Mouse (Mus musculus): ENCODE measurements around the gene Max. TPM values are rescaled to one million over a fixed set of nuclear protein-coding genes. Genes with fewer than 3 reads are reported as not detected.

Gene Max
- polyA plus RNA-seq, 1 experiment from 2014 or later: 17.3 TPM

DNA sequence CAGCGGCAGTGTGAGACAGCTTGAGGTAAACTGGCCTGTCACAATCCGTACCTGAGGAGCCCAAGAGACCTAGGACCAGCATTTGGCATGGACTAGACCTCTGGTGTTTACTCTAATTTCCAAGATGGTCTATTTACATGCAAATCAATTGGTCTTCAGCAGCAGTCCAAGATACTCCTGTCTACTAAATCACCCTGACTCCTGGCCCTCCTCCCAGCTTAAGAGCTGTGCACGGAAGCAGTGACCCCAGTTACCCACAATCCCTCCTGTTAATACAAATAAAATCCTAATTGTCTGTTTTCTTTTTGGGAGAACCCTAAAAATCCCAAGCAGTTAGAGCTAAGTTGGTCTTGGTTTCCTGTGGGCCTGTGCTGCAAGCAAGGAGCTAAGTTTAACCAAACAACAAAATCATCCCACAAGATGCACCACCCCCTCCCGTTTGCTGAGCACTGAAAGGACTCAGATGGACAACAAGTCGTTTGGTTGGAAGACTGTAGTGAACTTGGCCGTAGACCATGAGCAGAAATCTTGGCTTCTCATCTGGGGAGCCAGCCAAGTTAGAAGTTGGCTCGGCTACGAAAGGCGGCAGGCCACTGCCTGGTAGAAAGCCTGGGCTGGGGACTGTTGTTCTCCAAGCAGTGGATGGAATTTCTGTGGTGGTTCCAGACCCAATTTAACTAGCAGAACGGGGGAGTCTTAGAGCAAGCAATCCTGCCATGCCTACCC lies 7.1 kb downstream of the Max start:
- peaks cover 46% of the 10 kb centered on the region for H3K36me3 ChIP-seq
- H3K9me3 ChIP-seq (replicated peaks): no peaks in the 10 kb centered on the region
- no peaks in the 10 kb centered on the region for H3K27me3 ChIP-seq
- H3K4me2 ChIP-seq (replicated peaks): no peak overlapping the region
- peaks cover 25% of the 10 kb centered on the region for H3K4me1 ChIP-seq
- H3K4me3 ChIP-seq (replicated peaks): no peak overlapping the region
- WGBS: 55% methylated on average over 10 of the region's 10 CpGs
- ATAC-seq (ENCODE audit: insufficient number of reproducible peaks, low FRiP score, low TSS enrichment, low read depth): peak; percentile 77
- H3K27ac ChIP-seq (replicated peaks): peak overlapping the region; percentile 82
- no peak overlapping the region for H3K9ac ChIP-seq

DNA sequence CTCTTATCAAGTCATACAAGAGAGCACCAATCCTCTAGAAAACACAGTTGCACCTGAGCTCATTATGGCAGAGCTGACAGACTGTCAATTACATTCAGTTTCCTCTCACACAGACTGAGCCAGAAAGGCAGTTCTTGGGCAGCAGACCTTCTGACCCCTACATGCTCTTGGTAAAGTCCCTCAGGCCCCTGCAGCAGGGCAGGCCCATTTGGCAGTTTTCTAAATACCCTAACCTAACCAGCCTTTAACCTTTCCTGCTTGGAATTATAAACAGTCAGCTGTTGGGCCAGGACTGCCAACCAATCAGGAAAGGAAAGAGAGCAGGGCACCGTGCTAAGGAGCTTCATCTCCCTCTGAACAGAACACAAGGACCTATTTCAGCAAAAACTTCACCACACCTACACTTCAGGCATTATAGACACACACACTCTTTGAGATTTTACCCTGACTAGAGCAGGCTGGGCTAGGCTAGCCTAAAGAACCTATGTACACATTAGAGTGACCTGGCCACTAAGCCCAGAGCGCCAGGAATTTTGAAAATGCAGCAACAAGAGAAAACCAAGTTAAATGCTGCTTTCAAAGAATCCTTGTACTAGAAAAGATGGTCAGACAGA lies 8.1 kb downstream of the Max start:
- WGBS: 73% methylated on average over 2 of the region's 2 CpGs
- Histone ChIP-seq H3K27ac (replicated peaks) (no peak overlapping the region), H3K4me1 (peaks cover 25% of the 10 kb centered on the region), H3K9me3 (replicated peaks) (no peaks in the 10 kb centered on the region), H3K4me2 (replicated peaks) (no peak overlapping the region), H3K27me3 (no peaks in the 10 kb centered on the region), H3K9ac (no peak overlapping the region), H3K4me3 (replicated peaks) (no peak overlapping the region), H3K36me3 (peaks cover 51% of the 10 kb centered on the region)
- no peak for ATAC-seq (ENCODE audit: insufficient number of reproducible peaks, low FRiP score, low TSS enrichment, low read depth)

DNA sequence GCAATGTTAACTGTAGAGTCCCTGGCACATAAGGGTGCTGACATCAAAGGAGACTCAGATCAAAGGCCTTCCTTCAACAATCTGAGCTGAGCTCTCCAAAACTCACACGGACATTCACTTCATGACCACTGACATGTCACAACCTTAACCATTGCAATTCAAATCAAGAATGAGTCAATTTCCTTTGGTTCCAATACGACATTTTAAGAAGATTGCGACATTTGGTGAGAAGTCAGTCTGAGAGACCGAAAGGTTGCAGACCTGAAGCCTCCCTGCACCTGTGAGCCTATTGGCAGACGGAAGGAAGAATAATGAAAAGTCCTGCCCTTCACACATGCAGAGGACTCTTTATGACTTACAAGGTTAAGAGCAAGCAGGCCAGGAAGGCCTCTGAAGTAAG lies 11.7 kb downstream of the Max start:
- H3K27me3 ChIP-seq: no peaks in the 10 kb centered on the region
- 89% methylated on average over 5 of the region's 5 CpGs for WGBS
- H3K27ac ChIP-seq (replicated peaks): no peak overlapping the region
- H3K36me3 ChIP-seq: peaks cover 74% of the 10 kb centered on the region
- no peak for ATAC-seq (ENCODE audit: insufficient number of reproducible peaks, low FRiP score, low TSS enrichment, low read depth)
- no peaks in the 10 kb centered on the region for H3K9me3 ChIP-seq (replicated peaks)
- H3K4me3 ChIP-seq (replicated peaks): no peak overlapping the region
- H3K4me2 ChIP-seq (replicated peaks): no peak overlapping the region
- peaks cover 14% of the 10 kb centered on the region; the same call in 1 of the 2 replicates for H3K4me1 ChIP-seq
- no peak overlapping the region for H3K9ac ChIP-seq

DNA sequence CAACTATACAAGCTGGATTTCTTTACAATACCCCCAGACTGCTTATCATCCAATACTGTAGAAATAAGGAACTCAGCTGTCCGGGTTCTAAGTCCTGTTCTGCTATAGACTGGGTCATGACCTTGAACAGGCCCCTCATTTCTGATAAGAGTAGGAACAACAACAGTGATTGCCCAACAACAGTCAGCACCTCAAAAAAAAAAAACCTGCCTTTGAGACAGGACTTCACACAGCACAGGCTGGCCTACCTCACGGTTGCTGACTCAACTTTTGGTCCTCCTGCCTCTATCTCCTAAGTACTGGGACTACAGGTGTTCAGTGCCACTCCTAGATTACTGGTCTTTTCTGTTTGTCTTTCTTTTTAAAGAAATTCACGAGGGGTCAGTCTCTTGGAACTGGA lies 13.2 kb downstream of the Max start:
- Histone ChIP-seq H3K9ac (no peak overlapping the region), H3K4me2 (replicated peaks) (no peak overlapping the region), H3K27me3 (no peaks in the 10 kb centered on the region), H3K4me3 (replicated peaks) (no peak overlapping the region), H3K4me1 (0 out of 2 replicates have a peak, but pooled peaks cover under 1% of the 10 kb centered on the region), H3K9me3 (replicated peaks) (no peaks in the 10 kb centered on the region), H3K36me3 (peaks cover 85% of the 10 kb centered on the region), H3K27ac (replicated peaks) (no peak overlapping the region)
- WGBS: 84% methylated on average over 3 of the region's 3 CpGs
- ATAC-seq (ENCODE audit: insufficient number of reproducible peaks, low FRiP score, low TSS enrichment, low read depth): no peak

DNA sequence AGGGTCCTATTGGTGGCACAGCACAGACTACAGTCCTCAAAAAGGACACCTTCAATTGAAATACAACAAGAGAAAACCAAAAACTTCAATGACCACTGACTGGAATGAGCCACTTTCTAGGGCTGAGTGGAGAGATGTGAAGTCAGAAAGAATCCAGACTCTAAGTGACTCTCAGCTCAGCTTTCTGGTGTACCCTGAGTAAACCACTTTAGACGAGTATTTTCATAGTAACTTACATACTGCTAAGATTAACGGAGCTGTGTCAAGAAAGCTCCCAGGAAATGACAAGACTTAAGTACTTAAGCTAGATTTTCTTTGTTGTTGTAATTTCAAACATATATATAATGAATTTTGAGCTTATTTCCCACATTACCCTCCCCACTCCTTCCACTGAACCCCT lies 13.8 kb downstream of the Max start:
- 75% methylated on average over 2 of the region's 2 CpGs for WGBS
- Histone ChIP-seq H3K4me1 (no peaks in the 10 kb centered on the region), H3K4me2 (replicated peaks) (no peak overlapping the region), H3K9me3 (replicated peaks) (no peaks in the 10 kb centered on the region), H3K27ac (replicated peaks) (no peak overlapping the region), H3K27me3 (no peaks in the 10 kb centered on the region), H3K4me3 (replicated peaks) (no peak overlapping the region), H3K9ac (no peak overlapping the region), H3K36me3 (peaks cover 88% of the 10 kb centered on the region)
- no peak for ATAC-seq (ENCODE audit: insufficient number of reproducible peaks, low FRiP score, low TSS enrichment, low read depth)

DNA sequence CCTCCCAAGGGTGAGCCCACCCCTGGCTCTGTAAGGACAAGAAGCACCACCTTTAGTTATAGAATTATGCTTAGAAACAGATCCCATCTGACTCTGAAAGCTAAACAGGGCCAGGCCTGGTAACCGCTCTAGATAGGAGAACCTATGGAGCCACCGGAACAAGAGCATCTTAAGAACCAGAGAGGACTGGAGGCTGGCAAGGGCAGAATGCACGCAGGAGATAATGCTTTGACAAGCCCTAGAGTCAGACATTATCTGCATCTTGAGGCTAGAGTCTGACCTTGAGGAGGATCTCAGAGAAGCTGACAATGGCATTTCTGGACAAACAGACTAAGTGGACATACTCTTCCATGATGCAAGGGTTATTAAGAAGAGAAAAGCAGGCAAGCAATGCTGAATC lies 14.5 kb downstream of the Max start:
- 96% methylated on average over 3 of the region's 3 CpGs for WGBS
- no peak overlapping the region for H3K4me2 ChIP-seq (replicated peaks)
- H3K36me3 ChIP-seq: peaks cover 88% of the 10 kb centered on the region
- no peaks in the 10 kb centered on the region for H3K27me3 ChIP-seq
- no peak overlapping the region for H3K4me3 ChIP-seq (replicated peaks)
- H3K4me1 ChIP-seq: no peaks in the 10 kb centered on the region
- H3K9ac ChIP-seq: no peak overlapping the region
- no peak for ATAC-seq (ENCODE audit: insufficient number of reproducible peaks, low FRiP score, low TSS enrichment, low read depth)
- no peak overlapping the region for H3K27ac ChIP-seq (replicated peaks)
- no peaks in the 10 kb centered on the region for H3K9me3 ChIP-seq (replicated peaks)

DNA sequence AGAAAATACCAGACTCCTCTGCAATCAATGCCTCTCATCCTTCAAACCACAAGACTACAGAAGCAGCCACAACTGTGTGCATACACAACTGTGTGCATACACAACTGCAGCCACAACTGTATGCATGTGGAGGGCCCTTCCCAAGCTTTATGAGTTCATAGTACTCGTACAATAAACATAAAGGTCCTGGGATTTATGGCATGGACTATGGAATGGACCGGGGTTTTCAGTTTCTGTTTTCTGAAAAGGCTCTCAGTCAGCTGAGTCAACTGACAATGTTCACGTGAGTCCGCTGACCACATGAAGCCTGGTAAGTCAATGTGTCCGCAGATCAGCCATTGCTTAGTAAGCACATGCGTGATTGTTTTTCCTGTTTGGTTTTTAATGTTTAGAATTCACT lies 18.5 kb downstream of the Max start:
- Histone ChIP-seq H3K27ac (replicated peaks) (no peak overlapping the region), H3K9ac (no peak overlapping the region), H3K4me3 (replicated peaks) (no peak overlapping the region), H3K4me2 (replicated peaks) (no peak overlapping the region), H3K36me3 (peaks cover 94% of the 10 kb centered on the region), H3K27me3 (no peaks in the 10 kb centered on the region), H3K4me1 (no peaks in the 10 kb centered on the region), H3K9me3 (replicated peaks) (no peaks in the 10 kb centered on the region)
- no peak for ATAC-seq (ENCODE audit: insufficient number of reproducible peaks, low FRiP score, low TSS enrichment, low read depth)
- WGBS: 82% methylated on average over 6 of the region's 6 CpGs

DNA sequence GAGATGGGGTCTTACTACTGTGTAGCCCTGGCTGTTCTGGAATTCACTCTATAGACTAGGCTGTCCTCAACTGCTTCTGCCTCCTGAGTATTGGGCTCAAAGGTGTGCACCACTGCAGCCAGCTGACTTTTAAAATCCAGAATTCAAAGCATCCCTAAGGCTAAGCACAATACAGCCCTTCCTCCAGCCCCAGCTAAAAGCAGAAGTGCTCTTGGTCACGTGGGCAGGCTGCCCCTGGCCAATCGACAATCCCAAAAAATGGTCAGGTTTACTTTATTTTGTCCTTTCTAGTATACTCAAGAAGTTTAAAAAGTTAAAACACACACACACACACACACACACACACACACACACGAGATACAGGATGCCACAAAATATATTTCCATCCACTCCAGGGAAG lies 19.0 kb downstream of the Max start:
- peaks cover 93% of the 10 kb centered on the region for H3K36me3 ChIP-seq
- ATAC-seq (ENCODE audit: insufficient number of reproducible peaks, low FRiP score, low TSS enrichment, low read depth): no peak
- H3K27me3 ChIP-seq: no peaks in the 10 kb centered on the region
- H3K4me3 ChIP-seq (replicated peaks): no peak overlapping the region
- no peak overlapping the region for H3K9ac ChIP-seq
- H3K4me1 ChIP-seq: no peaks in the 10 kb centered on the region
- H3K9me3 ChIP-seq (replicated peaks): no peaks in the 10 kb centered on the region
- 63% methylated on average over 3 of the region's 3 CpGs for WGBS
- H3K27ac ChIP-seq (replicated peaks): no peak overlapping the region; the same call in 1 of the 2 replicates
- H3K4me2 ChIP-seq (replicated peaks): no peak overlapping the region

DNA sequence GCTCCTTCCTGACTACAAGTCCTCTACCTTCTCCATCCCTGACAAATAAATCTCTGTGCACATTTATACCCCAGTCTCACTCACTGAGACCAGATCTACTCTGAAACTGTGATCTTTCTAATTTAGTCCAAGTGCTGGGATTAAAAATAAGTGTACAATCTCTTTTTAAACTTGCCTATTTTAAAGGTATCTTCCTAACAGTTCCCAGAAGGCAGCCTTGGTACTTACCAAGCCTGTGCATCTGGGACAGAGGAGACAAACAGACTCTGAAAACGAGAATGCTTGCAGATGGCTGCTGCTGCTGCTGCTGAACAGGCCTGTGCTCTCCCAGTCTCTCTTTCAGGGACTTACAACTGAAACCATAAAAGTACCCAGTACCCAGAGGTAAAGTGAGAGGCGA lies 19.5 kb downstream of the Max start:
- H3K36me3 ChIP-seq: peaks cover 92% of the 10 kb centered on the region
- no peak overlapping the region for H3K27ac ChIP-seq (replicated peaks)
- H3K27me3 ChIP-seq: no peaks in the 10 kb centered on the region
- no peak overlapping the region for H3K4me2 ChIP-seq (replicated peaks)
- 63% methylated on average over 2 of the region's 2 CpGs for WGBS
- no peak overlapping the region for H3K9ac ChIP-seq
- ATAC-seq (ENCODE audit: insufficient number of reproducible peaks, low FRiP score, low TSS enrichment, low read depth): no peak
- no peaks in the 10 kb centered on the region for H3K4me1 ChIP-seq
- no peaks in the 10 kb centered on the region for H3K9me3 ChIP-seq (replicated peaks)
- no peak overlapping the region for H3K4me3 ChIP-seq (replicated peaks)

DNA sequence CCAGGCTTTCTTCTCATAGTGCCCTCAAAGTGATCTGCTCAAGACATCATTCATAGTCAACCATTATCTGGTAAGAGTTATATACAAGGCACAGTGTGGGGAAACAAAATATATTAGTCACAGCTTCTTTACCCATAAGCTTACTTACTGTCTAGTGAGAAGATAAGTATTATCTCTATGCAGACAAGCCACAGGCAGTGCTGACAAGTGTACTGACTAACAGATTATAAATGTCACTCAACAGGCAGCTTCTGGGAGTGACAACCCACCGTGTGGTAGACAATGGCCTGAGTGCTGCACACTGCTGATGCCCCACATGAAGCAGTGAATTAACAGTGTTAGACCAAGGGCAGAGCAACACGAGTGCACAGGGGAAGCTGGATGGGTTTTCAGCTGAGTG lies 20.5 kb downstream of the Max start:
- no peaks in the 10 kb centered on the region for H3K9me3 ChIP-seq (replicated peaks)
- no peak overlapping the region for H3K27ac ChIP-seq (replicated peaks)
- no peak overlapping the region for H3K4me2 ChIP-seq (replicated peaks)
- no peak overlapping the region for H3K9ac ChIP-seq
- no peak overlapping the region for H3K4me3 ChIP-seq (replicated peaks)
- ATAC-seq (ENCODE audit: insufficient number of reproducible peaks, low FRiP score, low TSS enrichment, low read depth): no peak
- peaks cover 94% of the 10 kb centered on the region for H3K36me3 ChIP-seq
- 78% methylated on average over 2 of the region's 2 CpGs for WGBS
- no peaks in the 10 kb centered on the region for H3K4me1 ChIP-seq
- no peaks in the 10 kb centered on the region for H3K27me3 ChIP-seq

DNA sequence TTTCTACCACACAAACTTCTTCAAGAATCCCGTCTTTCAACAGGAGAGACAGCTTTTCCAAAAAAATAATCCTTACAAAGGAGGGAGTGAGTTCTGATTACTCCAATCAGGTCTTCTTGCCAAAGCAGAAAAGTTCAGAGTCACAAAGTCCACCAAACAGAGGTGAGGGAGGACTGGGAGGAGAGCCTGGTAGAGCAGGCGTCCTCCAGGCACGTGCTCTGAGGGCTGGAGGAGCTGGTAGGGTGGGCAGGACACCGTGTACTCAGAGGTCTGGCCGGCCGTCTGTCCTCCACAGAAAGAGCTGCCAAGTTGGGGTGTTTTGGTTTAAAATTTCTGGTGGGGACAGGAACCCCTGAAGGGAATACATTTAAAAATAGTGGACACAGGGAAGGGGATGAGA lies 24.0 kb downstream of the Max start:
- H3K4me1 ChIP-seq: no peaks in the 10 kb centered on the region
- no peak overlapping the region for H3K4me2 ChIP-seq (replicated peaks)
- no peaks in the 10 kb centered on the region for H3K27me3 ChIP-seq
- no peak overlapping the region for H3K4me3 ChIP-seq (replicated peaks)
- no peak for ATAC-seq (ENCODE audit: insufficient number of reproducible peaks, low FRiP score, low TSS enrichment, low read depth)
- no peak overlapping the region for H3K27ac ChIP-seq (replicated peaks)
- H3K36me3 ChIP-seq: peaks cover 79% of the 10 kb centered on the region
- WGBS: 92% methylated on average over 6 of the region's 6 CpGs
- H3K9me3 ChIP-seq (replicated peaks): no peaks in the 10 kb centered on the region
- H3K9ac ChIP-seq: no peak overlapping the region

DNA sequence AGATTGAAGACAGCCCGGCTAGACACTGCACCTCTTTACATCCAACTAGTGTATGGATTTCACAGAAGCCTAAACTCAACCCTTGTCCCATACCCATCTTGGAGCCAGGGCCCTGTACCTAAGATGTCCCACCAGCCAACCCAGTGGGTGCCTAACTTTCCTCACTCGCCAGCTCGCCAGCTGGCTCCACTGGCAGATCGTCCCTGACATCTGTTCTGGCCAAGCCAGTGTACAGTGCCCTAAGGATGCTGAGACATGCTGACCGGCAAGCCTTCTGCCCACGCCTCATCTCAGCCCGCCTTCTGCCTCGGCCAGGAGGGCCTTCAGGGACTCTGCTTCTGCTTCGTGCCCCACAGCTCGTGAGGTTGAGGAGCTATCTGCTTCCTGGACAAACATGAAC lies 25.8 kb downstream of the Max start:
- no peaks in the 10 kb centered on the region for H3K4me1 ChIP-seq
- no peak overlapping the region for H3K4me2 ChIP-seq (replicated peaks)
- WGBS: 89% methylated on average over 10 of the region's 10 CpGs

More for the DNA sequence above, 25.8 kb downstream of the Max start:
- Histone ChIP-seq H3K4me3 (replicated peaks) (no peak overlapping the region), H3K27ac (replicated peaks) (no peak overlapping the region), H3K9me3 (replicated peaks) (no peaks in the 10 kb centered on the region), H3K36me3 (peaks cover 70% of the 10 kb centered on the region), H3K27me3 (no peaks in the 10 kb centered on the region), H3K9ac (no peak overlapping the region)
- ATAC-seq (ENCODE audit: insufficient number of reproducible peaks, low FRiP score, low TSS enrichment, low read depth): no peak

Measured in embryonic facial prominence, embryonic 15.5 days (tissue).